Mouse (Mus musculus) adrenal gland, postnatal 4 days (tissue): Measurements from ENCODE around the gene 2610528A11Rik. TPM values are rescaled to one million over a fixed set of nuclear protein-coding genes. Genes with fewer than 3 reads are reported as not detected.

ENCODE experiments used
- DNase-seq, 2 experiments: peaks; one replicate each; pipeline ENCODE4 v3.0.0; 2021 to 2022; ENCODE audit warnings: low spot score in 2 of 2, mixed read lengths in 2 of 2
- total RNA-seq, 2 experiments: library from RNA; stranded (reverse); gene quantifications; 2 replicates each; pipeline ENCODE4 v1.2.3; 2021

The 2610528A11Rik gene
- total RNA-seq, 2 experiments from 2014 or later, result 0.90 to 1.2 TPM

GRCm38 (mm10) chr14:37095556-37095955, 18.3 kb downstream of the 2610528A11Rik start:
- DNase-seq, result no peak

- DNase-seq, result no peak
These were observed 19.4 kb downstream of the 2610528A11Rik start for GRCm38 (mm10) chr14:37094436-37094835.

- DNase-seq, result no peak
These were observed 30.1 kb downstream of the 2610528A11Rik start for GRCm38 (mm10) chr14:37083755-37084154.

- no peak for DNase-seq
These were observed 33.1 kb downstream of the 2610528A11Rik start for GRCm38 (mm10) chr14:37080724-37081123.

- DNase-seq, result peak; percentile 18 to 24
These were observed 45.3 kb downstream of the 2610528A11Rik start for GRCm38 (mm10) chr14:37068516-37068915.

- DNase-seq, result no peak
These were observed 46.2 kb downstream of the 2610528A11Rik start, which contains the start of gene Lrit2 for GRCm38 (mm10) chr14:37067629-37068028. Lrit2 (plus strand) TSS chr14:37067929.

GRCm38 (mm10) chr14:37066636-37067035, 47.2 kb downstream of the 2610528A11Rik start:
- no peak for DNase-seq

- DNase-seq, result no peak
These were observed 49.0 kb downstream of the 2610528A11Rik start for GRCm38 (mm10) chr14:37064849-37065248.

Other genes starting within 250 kb of the 2610528A11Rik start
- gene Ccser2, start 145.2 kb downstream of the 2610528A11Rik start, total RNA-seq, result 10 to 100 TPM; 29.1 to 33.4 TPM
- not detected for gene Rgr, start 65.1 kb downstream of the 2610528A11Rik start, total RNA-seq
- gene Lrit1, start 59.2 kb downstream of the 2610528A11Rik start, total RNA-seq, result under 1 TPM in 1 of 2 experiments, not detected in 1; 0.06 TPM
- not detected for gene Lrit2, start 46.1 kb downstream of the 2610528A11Rik start, total RNA-seq
- gene Cdhr1, start 15.7 kb downstream of the 2610528A11Rik start, total RNA-seq, result 1 to 10 TPM in 1 of 2 experiments, under 1 TPM in 1; 0.95 to 1.8 TPM
- gene Ghitm, start 21.2 kb upstream of the 2610528A11Rik start, total RNA-seq, result 100 to 1,000 TPM; 353 to 375 TPM